Mouse (Mus musculus) olfactory bulb, adult 2 months (tissue): ENCODE results near the gene Mrps2.
"Not testable (repeated sequence)": the region's sequence is repeated elsewhere in the genome, so short reads cannot be mapped to it uniquely, and the experiment has no call there.

Experiments
- CTCF ChIP-seq: fragments of 200-500 bp; IDR thresholded peaks from 2 replicates; pipeline ENCODE4 v1.5.1; 2012; ENCODE audit warnings: low read depth, mild to moderate bottlenecking, low read length, moderate library complexity; ENCODE audit not compliant: insufficient read depth
- POLR2A ChIP-seq: fragments of 200-500 bp; IDR thresholded peaks from 2 replicates; pipeline ENCODE4 v1.6.1; 2012; ENCODE audit warnings: mild to moderate bottlenecking, low read depth, low read length, moderate library complexity; ENCODE audit not compliant: insufficient read depth

GRCm38 (mm10) chr2:28477993-28478392 is 10.1 kb downstream of the Mrps2 start:
- TF ChIP-seq CTCF, POLR2A: not testable (repeated sequence)
